Mouse (Mus musculus): ENCODE measurements around the gene Birc3. TPM values are rescaled to one million over a fixed set of nuclear protein-coding genes. Genes with fewer than 3 reads are reported as not detected.

The Birc3 gene
- total and polyA plus RNA-seq, 3 experiments: 9.3 to 71.2 (median 57.9) TPM

DNA sequence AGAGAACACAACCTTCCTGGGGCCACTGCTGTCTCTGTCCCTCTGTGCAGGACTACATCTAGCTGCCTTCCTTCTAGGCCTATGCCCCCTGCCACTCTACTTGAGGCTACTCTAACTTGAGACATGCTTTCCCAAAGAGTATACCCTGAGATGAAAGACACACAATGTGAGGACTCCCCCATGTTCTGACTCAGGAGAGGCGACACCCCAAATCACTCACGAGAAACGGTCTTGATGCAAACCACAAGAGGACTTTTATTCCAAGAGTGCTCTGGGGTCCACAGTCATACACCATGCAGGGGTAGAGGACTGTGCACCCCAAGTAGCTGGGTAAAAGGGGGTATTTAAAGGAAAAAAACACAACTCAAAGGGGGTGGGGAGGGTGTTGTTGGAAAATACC is 11.4 kb upstream of the Birc3 start:
- no peak for ATAC-seq (ENCODE audit: extremely low read depth, insufficient number of reproducible peaks, low FRiP score, poor library complexity, severe bottlenecking)
- TF ChIP-seq CTCF (IDR thresholded peaks at IDR 0.05; ENCODE audit: low read depth, low read length) (no peak), GATA2 (IDR thresholded peaks at IDR 0.05; ENCODE audit: borderline replicate concordance, low read depth, low read length) (no peak), POLR2AphosphoS5 (IDR thresholded peaks at IDR 0.05; ENCODE audit: insufficient replicate concordance, low read depth, low read length) (no peak), GATA1 (IDR thresholded peaks at IDR 0.05; ENCODE audit: borderline replicate concordance, low read length) (no peak), TAL1 (conservative IDR thresholded peaks at IDR 0.05; ENCODE audit: low read depth, low read length) (no peak)
- Histone ChIP-seq H3K4me1 (ENCODE audit: insufficient read depth, low read depth, low read length) (no peaks in the 10 kb centered on the region), H3K27me3 (ENCODE audit: insufficient read depth, low read length) (peaks cover 3% of the 10 kb centered on the region), H3K9me3 (replicated peaks) (peaks cover 16% of the 10 kb centered on the region), H3K4me3 (ENCODE audit: low read depth, low read length) (no peak overlapping the region), H3K36me3 (replicated peaks) (no peaks in the 10 kb centered on the region)
- DNase-seq (ENCODE audit: low spot score): no peak

DNA sequence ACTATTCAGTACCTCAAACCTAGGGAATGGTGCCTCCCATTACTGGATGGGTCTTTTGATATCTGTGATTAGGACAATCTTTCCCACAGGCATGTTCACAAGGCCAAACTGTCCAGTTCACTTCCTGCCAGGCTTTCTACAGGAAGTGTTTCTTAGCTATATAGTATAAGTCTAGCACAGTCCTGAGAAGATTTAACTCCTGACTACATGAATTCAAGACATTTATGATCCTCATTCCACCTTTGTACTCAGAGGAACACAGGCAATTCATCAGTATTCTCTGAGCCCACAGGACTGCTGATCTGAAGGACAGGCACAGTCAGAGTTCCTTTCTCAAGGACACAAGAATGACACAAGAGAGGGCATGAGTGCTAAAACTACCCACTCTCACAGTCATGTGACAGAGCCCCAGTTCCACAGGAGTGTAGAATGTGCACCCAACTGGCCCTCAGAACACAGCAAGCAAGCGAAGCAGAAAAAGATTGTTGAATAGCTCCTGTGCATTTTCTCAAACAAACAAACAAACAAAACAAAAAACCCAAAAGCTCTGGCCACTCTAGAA is 9.4 kb upstream of the Birc3 start:
- Histone ChIP-seq H3K27me3 (ENCODE audit: insufficient read depth, low read length) (peaks cover 3% of the 10 kb centered on the region), H3K4me1 (ENCODE audit: insufficient read depth, low read depth, low read length) (peaks cover under 1% of the 10 kb centered on the region; the same call in 1 of the 2 replicates), H3K4me3 (ENCODE audit: low read depth, low read length) (no peak overlapping the region), H3K9me3 (replicated peaks) (peaks cover 16% of the 10 kb centered on the region), H3K36me3 (replicated peaks) (no peaks in the 10 kb centered on the region)
- ATAC-seq (ENCODE audit: extremely low read depth, insufficient number of reproducible peaks, low FRiP score, poor library complexity, severe bottlenecking) (no peak), DNase-seq (ENCODE audit: low spot score) (no peak)
- TF ChIP-seq GATA1 (IDR thresholded peaks at IDR 0.05; ENCODE audit: borderline replicate concordance, low read length) (no peak), GATA2 (IDR thresholded peaks at IDR 0.05; ENCODE audit: borderline replicate concordance, low read depth, low read length) (no peak), TAL1 (conservative IDR thresholded peaks at IDR 0.05; ENCODE audit: low read depth, low read length) (no peak), POLR2AphosphoS5 (IDR thresholded peaks at IDR 0.05; ENCODE audit: insufficient replicate concordance, low read depth, low read length) (no peak)

DNA sequence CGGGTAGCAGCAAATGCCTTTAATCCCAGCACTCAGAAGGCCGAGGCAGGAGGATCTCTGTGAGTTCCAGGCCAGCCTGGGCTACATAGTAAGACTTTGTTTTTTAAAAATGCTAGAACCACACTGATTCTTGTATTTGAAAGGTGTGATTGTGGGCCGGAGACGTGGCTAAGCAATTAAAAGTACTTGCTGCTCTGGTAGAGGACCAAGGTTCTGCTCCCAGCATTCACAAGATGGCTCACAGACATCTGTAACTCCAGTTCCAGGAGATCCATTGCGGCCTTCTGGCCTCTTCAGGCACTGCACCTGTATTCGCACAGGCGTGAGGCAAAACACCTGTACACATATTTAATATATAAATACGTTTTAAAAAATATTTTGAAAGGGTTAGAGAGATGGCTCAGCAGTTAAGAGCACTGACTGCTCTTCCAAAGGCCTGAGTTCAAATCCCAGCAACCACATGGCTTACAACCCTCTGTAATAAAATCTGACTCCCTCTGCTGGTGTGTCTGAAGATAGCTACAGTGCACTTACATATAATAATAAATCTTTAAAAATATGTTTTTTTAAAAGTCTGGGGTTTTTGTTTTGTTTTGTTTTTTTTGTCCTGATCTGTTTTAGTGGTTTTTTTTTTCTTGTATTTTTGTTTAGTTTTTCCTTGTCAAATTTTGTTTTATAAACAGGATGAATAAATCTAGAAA is 675 bp upstream of the Birc3 start:
- no peak for ATAC-seq (ENCODE audit: extremely low read depth, insufficient number of reproducible peaks, low FRiP score, poor library complexity, severe bottlenecking)
- Histone ChIP-seq H3K36me3 (replicated peaks) (peaks cover 11% of the 10 kb centered on the region), H3K4me3 (ENCODE audit: low read depth, low read length) (peak overlapping the region; percentile 75; the same call in 1 of the 2 replicates), H3K9me3 (replicated peaks) (no peaks in the 10 kb centered on the region), H3K4me1 (ENCODE audit: insufficient read depth, low read depth, low read length) (peaks cover 46% of the 10 kb centered on the region), H3K27me3 (ENCODE audit: insufficient read depth, low read length) (no peaks in the 10 kb centered on the region)
- DNase-seq (ENCODE audit: low spot score): no peak
- no peak for TF ChIP-seq GATA2 (IDR thresholded peaks at IDR 0.05; ENCODE audit: borderline replicate concordance, low read depth, low read length)

DNA sequence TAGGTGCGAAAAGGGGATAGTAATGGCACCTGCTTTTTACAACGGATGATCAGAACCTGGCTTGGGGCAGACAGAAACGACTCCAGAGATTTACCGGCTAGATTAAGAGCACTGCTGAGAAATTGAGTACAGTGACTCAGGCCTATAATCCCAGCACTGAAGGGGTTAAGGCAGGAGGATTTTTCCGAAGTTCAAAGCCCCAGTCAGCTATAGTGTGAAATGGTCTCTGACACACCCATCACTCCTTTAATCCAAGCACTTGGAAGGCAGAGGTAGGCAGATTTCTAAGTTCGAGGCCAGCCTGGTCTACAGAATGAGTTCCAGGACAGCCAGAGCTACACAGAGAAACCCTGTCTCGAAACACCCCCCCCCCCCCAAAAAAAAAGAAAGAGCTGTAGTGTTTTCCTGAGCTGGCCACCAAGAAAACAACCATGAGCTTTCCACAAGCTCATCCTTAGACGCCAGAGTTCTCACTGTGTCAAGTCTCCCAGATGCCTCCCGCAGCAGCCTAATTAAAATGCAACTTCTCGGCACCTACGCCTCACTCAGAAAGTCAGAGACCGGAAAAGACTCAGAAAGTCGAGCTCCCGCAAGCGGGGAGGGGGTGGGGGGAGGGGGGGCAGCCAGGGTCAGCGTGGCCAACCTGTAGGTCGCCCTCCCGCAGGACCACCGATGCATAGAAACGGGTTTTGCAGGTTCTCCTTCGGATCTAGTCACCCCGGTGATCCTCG is 777 bp downstream of the Birc3 start:
- Histone ChIP-seq H3K4me3 (ENCODE audit: low read depth, low read length) (peak overlapping the region; percentile 75), H3K27me3 (ENCODE audit: insufficient read depth, low read length) (no peaks in the 10 kb centered on the region), H3K9me3 (replicated peaks) (no peaks in the 10 kb centered on the region), H3K36me3 (replicated peaks) (peaks cover 19% of the 10 kb centered on the region), H3K4me1 (ENCODE audit: insufficient read depth, low read depth, low read length) (peaks cover 58% of the 10 kb centered on the region)
- DNase-seq (ENCODE audit: low spot score) (no peak), ATAC-seq (ENCODE audit: extremely low read depth, insufficient number of reproducible peaks, low FRiP score, poor library complexity, severe bottlenecking) (no peak)
- TF ChIP-seq CTCF (IDR thresholded peaks at IDR 0.05; ENCODE audit: low read depth, low read length) (no peak), TAL1 (conservative IDR thresholded peaks at IDR 0.05; ENCODE audit: low read depth, low read length) (no peak), GATA1 (IDR thresholded peaks at IDR 0.05; ENCODE audit: borderline replicate concordance, low read length) (no peak), POLR2AphosphoS5 (IDR thresholded peaks at IDR 0.05; ENCODE audit: insufficient replicate concordance, low read depth, low read length) (no peak), GATA2 (IDR thresholded peaks at IDR 0.05; ENCODE audit: borderline replicate concordance, low read depth, low read length) (no peak)

DNA sequence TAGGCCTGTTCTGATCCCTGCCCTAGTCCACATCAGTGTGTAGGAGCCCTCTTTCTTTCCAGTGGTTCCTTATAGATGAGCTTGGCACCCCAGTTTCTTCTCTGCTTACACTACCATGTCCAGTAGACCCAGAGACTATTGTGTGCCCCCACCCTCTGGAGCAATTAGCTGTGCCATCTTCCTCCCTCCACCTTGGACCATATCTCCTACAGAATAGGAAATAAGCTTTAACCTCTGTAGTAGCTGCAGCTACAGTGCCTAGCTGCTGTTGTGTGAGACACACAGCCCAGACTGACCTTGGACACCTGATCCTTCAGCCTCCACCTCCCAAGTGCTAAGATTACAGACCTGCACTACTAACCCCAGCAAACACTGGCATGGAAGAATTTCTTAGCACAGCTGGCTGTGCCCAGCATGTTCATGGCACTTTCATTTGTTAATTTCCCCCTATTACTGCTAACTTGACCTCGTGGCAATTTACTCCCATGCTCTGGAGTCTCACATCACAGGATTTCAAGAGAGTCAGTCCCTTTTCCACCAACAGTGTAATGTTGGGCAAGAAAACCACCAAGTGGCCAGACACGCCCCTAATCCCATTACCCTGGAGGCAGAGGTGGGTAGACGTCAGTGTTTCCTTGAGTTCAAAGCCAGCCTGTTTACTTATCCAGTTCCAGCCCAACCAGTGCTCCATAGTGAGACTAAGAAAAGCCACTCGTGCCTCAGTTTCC is 1.5 kb downstream of the Birc3 start:
- ATAC-seq (ENCODE audit: extremely low read depth, insufficient number of reproducible peaks, low FRiP score, poor library complexity, severe bottlenecking) (no peak), DNase-seq (ENCODE audit: low spot score) (no peak)
- TF ChIP-seq GATA2 (IDR thresholded peaks at IDR 0.05; ENCODE audit: borderline replicate concordance, low read depth, low read length): no peak
- no peak for TF ChIP-seq CTCF (IDR thresholded peaks at IDR 0.05; ENCODE audit: low read depth, low read length)
- H3K9me3 ChIP-seq (replicated peaks): no peaks in the 10 kb centered on the region
- peaks cover 25% of the 10 kb centered on the region for H3K36me3 ChIP-seq (replicated peaks)
- H3K4me3 ChIP-seq (ENCODE audit: low read depth, low read length): peak overlapping the region; percentile 75; the same call in 1 of the 2 replicates
- H3K4me1 ChIP-seq (ENCODE audit: insufficient read depth, low read depth, low read length): peaks cover 53% of the 10 kb centered on the region
- no peaks in the 10 kb centered on the region for H3K27me3 ChIP-seq (ENCODE audit: insufficient read depth, low read length)
